Mouse (Mus musculus): Measurements from ENCODE around the gene Eif1b. TPM values are rescaled to one million over a fixed set of nuclear protein-coding genes. Genes with fewer than 3 reads are reported as not detected.
A peak's percentile ranks its signal among the peaks of the same experiment; 100 is the strongest.

Gene Eif1b
- polyA plus RNA-seq, 1 experiment from 2014 or later = 166 TPM

- peak overlapping the region; percentile 94 for H3K4me3 ChIP-seq
- H3K36me3 ChIP-seq = peaks cover 24% of the 10 kb centered on the region
- no peaks in the 10 kb centered on the region for H3K9me3 ChIP-seq
- peak overlapping the region; percentile 81 for H3K4me2 ChIP-seq
- peaks cover 13% of the 10 kb centered on the region for H3K4me1 ChIP-seq
- 50% methylated on average over 12 of the region's 12 CpGs for WGBS
- H3K9ac ChIP-seq = peak overlapping the region; percentile 97
- H3K27me3 ChIP-seq = no peaks in the 10 kb centered on the region
- no peak for ATAC-seq (ENCODE audit: borderline replicate concordance, extremely low read depth, low FRiP score, low TSS enrichment)
- no peak overlapping the region for H3K27ac ChIP-seq
Measured at GRCm38 (mm10) chr9:120493781-120494180, 1.7 kb downstream of the Eif1b start.

- Histone ChIP-seq H3K4me1 (peaks cover 13% of the 10 kb centered on the region), H3K4me2 (no peak overlapping the region), H3K27ac (no peak overlapping the region), H3K9me3 (no peaks in the 10 kb centered on the region), H3K36me3 (peaks cover 24% of the 10 kb centered on the region), H3K27me3 (no peaks in the 10 kb centered on the region), H3K4me3 (no peak overlapping the region), H3K9ac (no peak overlapping the region)
- ATAC-seq (ENCODE audit: borderline replicate concordance, extremely low read depth, low FRiP score, low TSS enrichment) = no peak
- WGBS = 1% methylated on average over 3 of the region's 3 CpGs
Measured at GRCm38 (mm10) chr9:120496691-120497090, 4.7 kb downstream of the Eif1b start.

- Histone ChIP-seq H3K36me3 (peaks cover 24% of the 10 kb centered on the region), H3K4me1 (peaks cover 13% of the 10 kb centered on the region), H3K4me3 (no peak overlapping the region), H3K27me3 (no peaks in the 10 kb centered on the region), H3K4me2 (no peak overlapping the region), H3K9ac (no peak overlapping the region), H3K27ac (no peak overlapping the region), H3K9me3 (no peaks in the 10 kb centered on the region)
- no peak for ATAC-seq (ENCODE audit: borderline replicate concordance, extremely low read depth, low FRiP score, low TSS enrichment)
- 80% methylated on average over 5 of the region's 5 CpGs for WGBS
Measured at GRCm38 (mm10) chr9:120497983-120498382, 6.0 kb downstream of the Eif1b start.

- Histone ChIP-seq H3K4me3 (no peak overlapping the region), H3K4me1 (peaks cover 5% of the 10 kb centered on the region; the same call in 1 of the 2 replicates), H3K27ac (no peak overlapping the region), H3K4me2 (no peak overlapping the region), H3K9me3 (no peaks in the 10 kb centered on the region; the same call in 1 of the 2 replicates), H3K36me3 (no peaks in the 10 kb centered on the region), H3K9ac (no peak overlapping the region), H3K27me3 (no peaks in the 10 kb centered on the region)
- ATAC-seq (ENCODE audit: borderline replicate concordance, extremely low read depth, low FRiP score, low TSS enrichment) = no peak
- 32% methylated on average over 10 of the region's 10 CpGs for WGBS
Measured at GRCm38 (mm10) chr9:120501191-120501902, 9.3 kb downstream of the Eif1b start.

- Histone ChIP-seq H3K36me3 (no peaks in the 10 kb centered on the region), H3K4me1 (peaks cover 2% of the 10 kb centered on the region; the same call in 1 of the 2 replicates), H3K4me3 (no peak overlapping the region), H3K27me3 (no peaks in the 10 kb centered on the region), H3K4me2 (no peak overlapping the region), H3K9ac (no peak overlapping the region), H3K9me3 (no peaks in the 10 kb centered on the region; the same call in 1 of the 2 replicates), H3K27ac (no peak overlapping the region)
- 5% methylated on average over 8 of the region's 8 CpGs for WGBS
- no peak for ATAC-seq (ENCODE audit: borderline replicate concordance, extremely low read depth, low FRiP score, low TSS enrichment)
Measured at GRCm38 (mm10) chr9:120502013-120502412, 10.0 kb downstream of the Eif1b start.

- H3K9ac ChIP-seq = no peak overlapping the region
- no peaks in the 10 kb centered on the region for H3K36me3 ChIP-seq
- H3K4me3 ChIP-seq = no peak overlapping the region
- H3K27me3 ChIP-seq = no peaks in the 10 kb centered on the region
- H3K27ac ChIP-seq = no peak overlapping the region
- H3K9me3 ChIP-seq = no peaks in the 10 kb centered on the region; the same call in 1 of the 2 replicates
- no peak for ATAC-seq (ENCODE audit: borderline replicate concordance, extremely low read depth, low FRiP score, low TSS enrichment)
- H3K4me2 ChIP-seq = no peak overlapping the region
- WGBS = 79% methylated on average over 2 of the region's 2 CpGs
- no peaks in the 10 kb centered on the region for H3K4me1 ChIP-seq
Measured at GRCm38 (mm10) chr9:120504423-120504822, 12.4 kb downstream of the Eif1b start.

GRCm38 (mm10) chr9:120511781-120512180, 19.7 kb downstream of the Eif1b start:
- H3K27ac ChIP-seq = no peak overlapping the region
- H3K36me3 ChIP-seq = no peaks in the 10 kb centered on the region
- H3K9me3 ChIP-seq = no peaks in the 10 kb centered on the region; the same call in 1 of the 2 replicates
- no peak overlapping the region for H3K4me3 ChIP-seq
- H3K27me3 ChIP-seq = no peaks in the 10 kb centered on the region
- ATAC-seq (ENCODE audit: borderline replicate concordance, extremely low read depth, low FRiP score, low TSS enrichment) = no peak
- no peaks in the 10 kb centered on the region for H3K4me1 ChIP-seq
- no peak overlapping the region for H3K9ac ChIP-seq
- 83% methylated on average over 3 of the region's 3 CpGs for WGBS
- H3K4me2 ChIP-seq = no peak overlapping the region

GRCm38 (mm10) chr9:120516720-120517119, 24.7 kb downstream of the Eif1b start:
- Histone ChIP-seq H3K9ac (no peak overlapping the region), H3K36me3 (no peaks in the 10 kb centered on the region), H3K27me3 (no peaks in the 10 kb centered on the region), H3K9me3 (no peaks in the 10 kb centered on the region), H3K27ac (no peak overlapping the region), H3K4me2 (no peak overlapping the region), H3K4me3 (no peak overlapping the region), H3K4me1 (no peaks in the 10 kb centered on the region)
- ATAC-seq (ENCODE audit: borderline replicate concordance, extremely low read depth, low FRiP score, low TSS enrichment) = no peak
- WGBS = 68% methylated on average over 8 of the region's 8 CpGs

GRCm38 (mm10) chr9:120518946-120519345, 26.9 kb downstream of the Eif1b start:
- H3K36me3 ChIP-seq = no peaks in the 10 kb centered on the region
- ATAC-seq (ENCODE audit: borderline replicate concordance, extremely low read depth, low FRiP score, low TSS enrichment) = no peak
- no peak overlapping the region for H3K9ac ChIP-seq

GRCm38 (mm10) chr9:120519469-120520125, 27.6 kb downstream of the Eif1b start:
- Histone ChIP-seq H3K9me3 (no peaks in the 10 kb centered on the region), H3K4me3 (no peak overlapping the region), H3K4me2 (no peak overlapping the region), H3K36me3 (no peaks in the 10 kb centered on the region), H3K9ac (no peak overlapping the region), H3K27ac (no peak overlapping the region), H3K4me1 (no peaks in the 10 kb centered on the region), H3K27me3 (no peaks in the 10 kb centered on the region)
- WGBS = 40% methylated on average over 19 of the region's 19 CpGs
- ATAC-seq (ENCODE audit: borderline replicate concordance, extremely low read depth, low FRiP score, low TSS enrichment) = no peak

More at GRCm38 (mm10) chr9:120518946-120519345, 26.9 kb downstream of the Eif1b start:
- WGBS = 62% methylated on average over 3 of the region's 3 CpGs
- no peak overlapping the region for H3K4me3 ChIP-seq
- H3K27me3 ChIP-seq = no peaks in the 10 kb centered on the region
- no peaks in the 10 kb centered on the region for H3K4me1 ChIP-seq
- no peak overlapping the region for H3K27ac ChIP-seq
- no peaks in the 10 kb centered on the region for H3K9me3 ChIP-seq
- no peak overlapping the region for H3K4me2 ChIP-seq

- H3K36me3 ChIP-seq = no peaks in the 10 kb centered on the region
- no peaks in the 10 kb centered on the region for H3K9me3 ChIP-seq
- no peaks in the 10 kb centered on the region for H3K4me1 ChIP-seq
- no peak overlapping the region for H3K4me3 ChIP-seq
- no peak overlapping the region for H3K4me2 ChIP-seq
- H3K27ac ChIP-seq = no peak overlapping the region
- no peaks in the 10 kb centered on the region for H3K27me3 ChIP-seq
- WGBS = 63% methylated on average over 1 of the region's 1 CpGs
- no peak overlapping the region for H3K9ac ChIP-seq
- ATAC-seq (ENCODE audit: borderline replicate concordance, extremely low read depth, low FRiP score, low TSS enrichment) = no peak
Measured at GRCm38 (mm10) chr9:120521161-120521560, 29.1 kb downstream of the Eif1b start.

GRCm38 (mm10) chr9:120527270-120527669, 35.2 kb downstream of the Eif1b start:
- no peaks in the 10 kb centered on the region for H3K27me3 ChIP-seq
- H3K4me3 ChIP-seq = no peak overlapping the region
- no peak overlapping the region for H3K4me2 ChIP-seq
- ATAC-seq (ENCODE audit: borderline replicate concordance, extremely low read depth, low FRiP score, low TSS enrichment) = no peak
- H3K36me3 ChIP-seq = no peaks in the 10 kb centered on the region
- no peak overlapping the region for H3K9ac ChIP-seq
- no peak overlapping the region for H3K27ac ChIP-seq
- H3K9me3 ChIP-seq = no peaks in the 10 kb centered on the region
- WGBS = 66% methylated on average over 4 of the region's 4 CpGs
- no peaks in the 10 kb centered on the region for H3K4me1 ChIP-seq
